Mouse (Mus musculus) spleen, adult 2 months (tissue): ENCODE results near the gene Mgat3.

Experiments used
- CTCF ChIP-seq: fragments of 200-500 bp; IDR thresholded peaks from 2 replicates; pipeline ENCODE4 v1.5.1; 2011; ENCODE audit warnings: mild to moderate bottlenecking, inconsistent platforms; ENCODE audit not compliant: insufficient read depth, insufficient read length, insufficient replicate concordance; ENCODE audit errors: extremely low read depth
- POLR2A ChIP-seq: fragments of 200-500 bp; IDR thresholded peaks from 2 replicates; pipeline ENCODE4 v1.6.1; 2011; ENCODE audit warnings: low read depth, low read length, inconsistent platforms

- TF ChIP-seq POLR2A (no peak), CTCF (no peak)
Observed at GRCm38 (mm10) chr15:80232331-80232730, 58.8 kb downstream of the Mgat3 start.
